Mouse (Mus musculus): ENCODE results near the gene Aspm. TPM values are rescaled to one million over a fixed set of nuclear protein-coding genes. Genes with fewer than 3 reads are reported as not detected.

Aspm gene
- total and polyA plus RNA-seq, 3 experiments = 15.1 to 137 (median 15.1) TPM

GRCm38 (mm10) chr1:139421875-139422791 is 32.4 kb upstream of the Aspm start, which contains the start of gene Zbtb41:
Gene Zbtb41 (plus strand): TSS chr1:139422288.
- H3K4me1 ChIP-seq (ENCODE audit: control insufficient read depth in 1 of 2, insufficient read depth in 2 of 2, low read length in 2 of 2) = peaks cover 5 to 16% of the 10 kb centered on the region in 2 experiments
- peaks cover 0 to 19% of the 10 kb centered on the region in 2 experiments; a peak in 3 of 4 replicates for H3K36me3 ChIP-seq (ENCODE audit: control insufficient read depth in 1 of 2, insufficient read depth in 2 of 2, low read length in 2 of 2)
- TF ChIP-seq TBP (IDR thresholded peaks at IDR 0.05; ENCODE audit: low read depth, low read length) (peak; percentile 83), ZC3H11A (IDR thresholded peaks at IDR 0.05; ENCODE audit: low read depth, low read length) (no peak), RAD21 (IDR thresholded peaks at IDR 0.05; ENCODE audit: low read depth, low read length) (no peak), BHLHE40 (IDR thresholded peaks at IDR 0.05; ENCODE audit: borderline replicate concordance, low read depth, low read length) (no peak), MYC (IDR thresholded peaks at IDR 0.05; ENCODE audit: low read depth, low read length) (peak; percentile 51; the same call in 1 of the 2 replicates), SIN3A (IDR thresholded peaks at IDR 0.05; ENCODE audit: low read length) (peak; percentile 54; the same call in 1 of the 2 replicates), HCFC1 (IDR thresholded peaks at IDR 0.05; ENCODE audit: low read depth, low read length) (peak; percentile 74), NELFE (IDR thresholded peaks at IDR 0.05; ENCODE audit: low read depth, low read length) (peak; percentile 96), ETS1 (IDR thresholded peaks at IDR 0.05; ENCODE audit: low read depth, low read length) (no peak), EP300 (IDR thresholded peaks at IDR 0.05; ENCODE audit: low read depth in 1 of 2, low read length in 2 of 2) (0 out of 4 replicates have a peak, but pooled peaks of 1 of the 2 experiments have one; percentile 3), MEF2A (IDR thresholded peaks at IDR 0.05; ENCODE audit: extremely low read depth, insufficient replicate concordance, low read depth, low read length, poor library complexity, severe bottlenecking) (no peak), ZKSCAN1 (IDR thresholded peaks at IDR 0.05; ENCODE audit: low read depth, low read length) (no peak), TCF12 (IDR thresholded peaks at IDR 0.05; ENCODE audit: low read depth, low read length) (0 out of 2 replicates have a peak, but pooled peaks have one; percentile 42), TAL1 (IDR thresholded peaks at IDR 0.05; ENCODE audit: low read length) (no peak), CHD1 (IDR thresholded peaks at IDR 0.05; ENCODE audit: low read depth, low read length) (no peak), POLR2AphosphoS2 (IDR thresholded peaks at IDR 0.05; ENCODE audit: low read length) (peak; percentile 87), NRF1 (IDR thresholded peaks at IDR 0.05; ENCODE audit: insufficient read depth, low read depth, low read length, poor library complexity, severe bottlenecking) (peak; percentile 97), JUND (IDR thresholded peaks at IDR 0.05; ENCODE audit: low read depth, low read length) (no peak), RCOR1 (IDR thresholded peaks at IDR 0.05; ENCODE audit: low read depth, low read length) (0 out of 2 replicates have a peak, but pooled peaks have one; percentile 8), ELF1 (IDR thresholded peaks at IDR 0.05; ENCODE audit: low read depth, low read length) (peak; percentile 86), POLR2A (IDR thresholded peaks at IDR 0.05; ENCODE audit: control insufficient read depth in 1 of 2, insufficient read depth in 1 of 2, low read depth in 1 of 2, low read length in 2 of 2, poor library complexity in 1 of 2) (peak; percentile 75 to 95; a peak in 3 of 4 replicates), MAX (IDR thresholded peaks at IDR 0.05; ENCODE audit: low read length) (peak; percentile 69; the same call in 1 of the 2 replicates), E2F4 (IDR thresholded peaks at IDR 0.05; ENCODE audit: borderline replicate concordance, low read depth, low read length) (no peak), ZMIZ1 (IDR thresholded peaks at IDR 0.05; ENCODE audit: low read depth, low read length) (no peak; the same call in 1 of the 2 replicates), ZNF384 (IDR thresholded peaks at IDR 0.05; ENCODE audit: low read depth, low read length) (no peak), CTCF (IDR thresholded peaks at IDR 0.05 in 2 of 3, conservative IDR thresholded peaks at IDR 0.05 in 1 of 3; ENCODE audit: control insufficient read depth in 1 of 3, insufficient read depth in 1 of 3, low read depth in 2 of 3, low read length in 3 of 3, poor library complexity in 1 of 3, severe bottlenecking in 1 of 3) (peak; percentile 38 to 44 (median 42); a peak in 5 of 6 replicates), GABPA (IDR thresholded peaks at IDR 0.05; ENCODE audit: low read depth, low read length) (no peak), MXI1 (IDR thresholded peaks at IDR 0.05; ENCODE audit: low read depth, low read length) (peak; percentile 56; the same call in 1 of the 2 replicates), UBTF (IDR thresholded peaks at IDR 0.05; ENCODE audit: borderline replicate concordance, insufficient read depth, low read depth, low read length) (no peak), USF2 (IDR thresholded peaks at IDR 0.05; ENCODE audit: borderline replicate concordance in 1 of 2, insufficient read depth in 1 of 2, low read depth in 1 of 2, low read length in 2 of 2) (no peak)
- peak within 1 kb of the TSS; percentile 70 to 96 for H3K4me3 ChIP-seq (ENCODE audit: control insufficient read depth in 1 of 2, insufficient read depth in 1 of 2, low read depth in 2 of 2, low read length in 2 of 2)
- peaks cover 26% of the 10 kb centered on the region for H3K79me2 ChIP-seq (ENCODE audit: control insufficient read depth, insufficient read depth, low read length, poor library complexity)
- peak; percentile 91 for DNase-seq (ENCODE audit: low read depth, low spot score)
- no peaks in the 10 kb centered on the region for H3K9me3 ChIP-seq (replicated peaks; ENCODE audit: insufficient read depth, low read length)
- H3K27me3 ChIP-seq (ENCODE audit: control insufficient read depth in 1 of 2, insufficient read depth in 2 of 2, low read length in 2 of 2) = no peaks in the 10 kb centered on the region
- peak within 1 kb of the TSS; percentile 83 for H3K27ac ChIP-seq (ENCODE audit: control insufficient read depth, low read depth, low read length)
- peak within 1 kb of the TSS; percentile 84 for H3K9ac ChIP-seq (ENCODE audit: control insufficient read depth, low read depth, low read length, poor library complexity, severe bottlenecking)
